Mouse (Mus musculus): ENCODE results near the gene Cacna1g. TPM values are rescaled to one million over a fixed set of nuclear protein-coding genes. Genes with fewer than 3 reads are reported as not detected.
A peak's percentile ranks its signal among the peaks of the same experiment; 100 is the strongest.

Cacna1g gene
- polyA plus RNA-seq, 1 experiment = not detected

- no peak overlapping the region for H3K4me3 ChIP-seq (ENCODE audit: insufficient read depth, low read length)
- no peaks in the 10 kb centered on the region for H3K4me1 ChIP-seq (ENCODE audit: control insufficient read depth, insufficient read depth, low read length)
- no peak overlapping the region for H3K27ac ChIP-seq (ENCODE audit: insufficient read depth, low read depth, low read length)
- no peak for TF ChIP-seq POLR2A (IDR thresholded peaks at IDR 0.05; ENCODE audit: borderline replicate concordance, low read depth, low read length)
- TF ChIP-seq CTCF (IDR thresholded peaks at IDR 0.05; ENCODE audit: low read depth, low read length) = no peak
Measured at GRCm38 (mm10) chr11:94482738-94483137, 8.7 kb upstream of the Cacna1g start.

- H3K4me3 ChIP-seq (ENCODE audit: insufficient read depth, low read length) = no peak overlapping the region
- TF ChIP-seq POLR2A (IDR thresholded peaks at IDR 0.05; ENCODE audit: borderline replicate concordance, low read depth, low read length) = no peak
- no peak for TF ChIP-seq CTCF (IDR thresholded peaks at IDR 0.05; ENCODE audit: low read depth, low read length)
- no peaks in the 10 kb centered on the region for H3K4me1 ChIP-seq (ENCODE audit: control insufficient read depth, insufficient read depth, low read length)
- no peak overlapping the region for H3K27ac ChIP-seq (ENCODE audit: insufficient read depth, low read depth, low read length)
Measured at GRCm38 (mm10) chr11:94481963-94482362, 8.0 kb upstream of the Cacna1g start.

- Histone ChIP-seq H3K4me1 (ENCODE audit: control insufficient read depth, insufficient read depth, low read length) (no peaks in the 10 kb centered on the region), H3K4me3 (ENCODE audit: insufficient read depth, low read length) (no peak overlapping the region), H3K27ac (ENCODE audit: insufficient read depth, low read depth, low read length) (no peak overlapping the region)
- TF ChIP-seq CTCF (IDR thresholded peaks at IDR 0.05; ENCODE audit: low read depth, low read length) (no peak), POLR2A (IDR thresholded peaks at IDR 0.05; ENCODE audit: borderline replicate concordance, low read depth, low read length) (no peak)
Measured at GRCm38 (mm10) chr11:94480382-94480781, 6.4 kb upstream of the Cacna1g start.

GRCm38 (mm10) chr11:94477651-94478050 is 3.7 kb upstream of the Cacna1g start:
- Histone ChIP-seq H3K4me3 (ENCODE audit: insufficient read depth, low read length) (no peak overlapping the region), H3K27ac (ENCODE audit: insufficient read depth, low read depth, low read length) (no peak overlapping the region), H3K4me1 (ENCODE audit: control insufficient read depth, insufficient read depth, low read length) (0 out of 2 replicates have a peak, but pooled peaks cover 2% of the 10 kb centered on the region)
- no peak for TF ChIP-seq POLR2A (IDR thresholded peaks at IDR 0.05; ENCODE audit: borderline replicate concordance, low read depth, low read length)
- no peak for TF ChIP-seq CTCF (IDR thresholded peaks at IDR 0.05; ENCODE audit: low read depth, low read length)

- no peak overlapping the region for H3K4me3 ChIP-seq (ENCODE audit: insufficient read depth, low read length)
- TF ChIP-seq POLR2A (IDR thresholded peaks at IDR 0.05; ENCODE audit: borderline replicate concordance, low read depth, low read length) (no peak), CTCF (IDR thresholded peaks at IDR 0.05; ENCODE audit: low read depth, low read length) (no peak)
- 0 out of 2 replicates have a peak, but pooled peaks cover 2% of the 10 kb centered on the region for H3K4me1 ChIP-seq (ENCODE audit: control insufficient read depth, insufficient read depth, low read length)
- no peak overlapping the region for H3K27ac ChIP-seq (ENCODE audit: insufficient read depth, low read depth, low read length)
Measured at GRCm38 (mm10) chr11:94475722-94476121, 1.7 kb upstream of the Cacna1g start.

GRCm38 (mm10) chr11:94474544-94474910 is 529 bp upstream of the Cacna1g start:
- no peak for TF ChIP-seq CTCF (IDR thresholded peaks at IDR 0.05; ENCODE audit: low read depth, low read length)
- no peak for TF ChIP-seq POLR2A (IDR thresholded peaks at IDR 0.05; ENCODE audit: borderline replicate concordance, low read depth, low read length)
- Histone ChIP-seq H3K27ac (ENCODE audit: insufficient read depth, low read depth, low read length) (no peak overlapping the region), H3K4me1 (ENCODE audit: control insufficient read depth, insufficient read depth, low read length) (0 out of 2 replicates have a peak, but pooled peaks cover 2% of the 10 kb centered on the region), H3K4me3 (ENCODE audit: insufficient read depth, low read length) (peak overlapping the region; percentile 38)

GRCm38 (mm10) chr11:94472916-94473706 is 887 bp downstream of the Cacna1g start:
- Histone ChIP-seq H3K27ac (ENCODE audit: insufficient read depth, low read depth, low read length) (no peak overlapping the region), H3K4me3 (ENCODE audit: insufficient read depth, low read length) (peak overlapping the region; percentile 34), H3K4me1 (ENCODE audit: control insufficient read depth, insufficient read depth, low read length) (peaks cover 5% of the 10 kb centered on the region; the same call in 1 of the 2 replicates)
- TF ChIP-seq CTCF (IDR thresholded peaks at IDR 0.05; ENCODE audit: low read depth, low read length) (no peak), POLR2A (IDR thresholded peaks at IDR 0.05; ENCODE audit: borderline replicate concordance, low read depth, low read length) (no peak)

- TF ChIP-seq CTCF (IDR thresholded peaks at IDR 0.05; ENCODE audit: low read depth, low read length) (no peak), POLR2A (IDR thresholded peaks at IDR 0.05; ENCODE audit: borderline replicate concordance, low read depth, low read length) (no peak)
- Histone ChIP-seq H3K4me1 (ENCODE audit: control insufficient read depth, insufficient read depth, low read length) (peaks cover 11% of the 10 kb centered on the region), H3K27ac (ENCODE audit: insufficient read depth, low read depth, low read length) (no peak overlapping the region), H3K4me3 (ENCODE audit: insufficient read depth, low read length) (no peak overlapping the region)
Measured at GRCm38 (mm10) chr11:94472585-94472915, 1.4 kb downstream of the Cacna1g start.

GRCm38 (mm10) chr11:94471740-94472584 is 2.0 kb downstream of the Cacna1g start:
- Histone ChIP-seq H3K4me1 (ENCODE audit: control insufficient read depth, insufficient read depth, low read length) (peaks cover 15% of the 10 kb centered on the region), H3K27ac (ENCODE audit: insufficient read depth, low read depth, low read length) (no peak overlapping the region), H3K4me3 (ENCODE audit: insufficient read depth, low read length) (no peak overlapping the region)
- TF ChIP-seq POLR2A (IDR thresholded peaks at IDR 0.05; ENCODE audit: borderline replicate concordance, low read depth, low read length) = no peak
- TF ChIP-seq CTCF (IDR thresholded peaks at IDR 0.05; ENCODE audit: low read depth, low read length) = no peak

- H3K4me1 ChIP-seq (ENCODE audit: control insufficient read depth, insufficient read depth, low read length) = peaks cover 21% of the 10 kb centered on the region
- no peak overlapping the region for H3K27ac ChIP-seq (ENCODE audit: insufficient read depth, low read depth, low read length)
- H3K4me3 ChIP-seq (ENCODE audit: insufficient read depth, low read length) = no peak overlapping the region
- no peak for TF ChIP-seq CTCF (IDR thresholded peaks at IDR 0.05; ENCODE audit: low read depth, low read length)
- no peak for TF ChIP-seq POLR2A (IDR thresholded peaks at IDR 0.05; ENCODE audit: borderline replicate concordance, low read depth, low read length)
Measured at GRCm38 (mm10) chr11:94470391-94470790, 3.6 kb downstream of the Cacna1g start.

Data from bone marrow macrophage, adult 2 months (primary cell).